Mouse (Mus musculus) embryonic fibroblast, embryonic 13.5 days (primary cell): ENCODE measurements around the gene Rab3gap2. TPM values are rescaled to one million over a fixed set of nuclear protein-coding genes. Genes with fewer than 3 reads are reported as not detected.
"Not testable (repeated sequence)": the region's sequence is repeated elsewhere in the genome, so short reads cannot be mapped to it uniquely, and the experiment has no call there.

Source experiments
- H3K27ac ChIP-seq: 2 replicates; pipeline ENCODE4 v1.5.1; 2012; ENCODE audit warnings: low read length, control low read depth, inconsistent platforms; ENCODE audit not compliant: insufficient read depth
- H3K4me1 ChIP-seq: 2 replicates; pipeline ENCODE4 v1.6.1; 2011; ENCODE audit warnings: low read length; ENCODE audit not compliant: control insufficient read depth, insufficient read depth
- H3K4me3 ChIP-seq: 2 replicates; pipeline ENCODE4 v1.5.1; 2011; ENCODE audit warnings: mild to moderate bottlenecking, control low read depth, low read length; ENCODE audit not compliant: insufficient read depth
- CTCF ChIP-seq: IDR thresholded peaks from 2 replicates; pipeline ENCODE4 v1.5.1; 2011; ENCODE audit warnings: mild to moderate bottlenecking, control low read depth, low read length, moderate library complexity, borderline replicate concordance; ENCODE audit not compliant: insufficient read depth
- POLR2A ChIP-seq: IDR thresholded peaks from 2 replicates; pipeline ENCODE4 v1.6.1; 2011; ENCODE audit warnings: low read depth, mild to moderate bottlenecking, control low read depth, low read length, moderate library complexity
- polyA plus RNA-seq: library from polyadenylated mRNA; stranded (reverse); fragments of >200 nt; gene quantifications from 2 replicates; pipeline ENCODE4 v1.2.4, GENCODE M21; 2011; ENCODE audit warnings: low read depth; ENCODE audit not compliant: missing spikeins, insufficient read length

Gene Rab3gap2
- polyA plus RNA-seq, 1 experiment = 42.4 TPM

GRCm38 (mm10) chr1:185302816-185303215 is 98.9 kb downstream of the Rab3gap2 start:
- H3K27ac ChIP-seq = no peak overlapping the region
- TF ChIP-seq POLR2A (no peak), CTCF (no peak)
- no peaks in the 10 kb centered on the region; the same call in 1 of the 2 replicates for H3K4me1 ChIP-seq
- H3K4me3 ChIP-seq = no peak overlapping the region

- Histone ChIP-seq H3K4me3 (no peak overlapping the region), H3K4me1 (no peaks in the 10 kb centered on the region; the same call in 1 of the 2 replicates), H3K27ac (no peak overlapping the region)
- TF ChIP-seq POLR2A (no peak), CTCF (no peak)
These were observed 102.9 kb downstream of the Rab3gap2 start for GRCm38 (mm10) chr1:185306836-185307235.

- TF ChIP-seq CTCF (no peak), POLR2A (no peak)
- Histone ChIP-seq H3K4me3 (no peak overlapping the region), H3K4me1 (no peaks in the 10 kb centered on the region), H3K27ac (no peak overlapping the region)
These were observed 103.7 kb downstream of the Rab3gap2 start for GRCm38 (mm10) chr1:185307645-185308044.

GRCm38 (mm10) chr1:185308334-185308733 is 104.4 kb downstream of the Rab3gap2 start:
- no peak overlapping the region for H3K27ac ChIP-seq
- no peaks in the 10 kb centered on the region for H3K4me1 ChIP-seq
- H3K4me3 ChIP-seq = no peak overlapping the region
- TF ChIP-seq CTCF = no peak
- TF ChIP-seq POLR2A = no peak

- H3K27ac ChIP-seq = no peak overlapping the region
- no peaks in the 10 kb centered on the region for H3K4me1 ChIP-seq
These were observed 105.0 kb downstream of the Rab3gap2 start for GRCm38 (mm10) chr1:185308908-185309307.

GRCm38 (mm10) chr1:185311949-185312348 is 108.0 kb downstream of the Rab3gap2 start:
- Histone ChIP-seq H3K4me1 (no peaks in the 10 kb centered on the region), H3K4me3 (no peak overlapping the region), H3K27ac (no peak overlapping the region)
- TF ChIP-seq POLR2A (no peak), CTCF (no peak)

More at GRCm38 (mm10) chr1:185308908-185309307, 105.0 kb downstream of the Rab3gap2 start:
- TF ChIP-seq CTCF (no peak), POLR2A (no peak)
- no peak overlapping the region for H3K4me3 ChIP-seq

- Histone ChIP-seq H3K4me3 (no peak overlapping the region), H3K27ac (no peak overlapping the region), H3K4me1 (no peaks in the 10 kb centered on the region)
- TF ChIP-seq POLR2A (no peak), CTCF (no peak)
These were observed 110.6 kb downstream of the Rab3gap2 start for GRCm38 (mm10) chr1:185314546-185314945.

- H3K4me1 ChIP-seq = no peaks in the 10 kb centered on the region
- no peak overlapping the region for H3K27ac ChIP-seq
- TF ChIP-seq POLR2A (no peak), CTCF (no peak)
- H3K4me3 ChIP-seq = no peak overlapping the region
These were observed 112.1 kb downstream of the Rab3gap2 start for GRCm38 (mm10) chr1:185315846-185316568.

- H3K4me3 ChIP-seq = peak overlapping the region; percentile 66
- H3K27ac ChIP-seq, H3K4me1 ChIP-seq: not testable (repeated sequence)
These were observed 123.9 kb downstream of the Rab3gap2 start for GRCm38 (mm10) chr1:185327754-185328345.
